Mouse (Mus musculus) left cerebral cortex, adult 11 months (tissue): ENCODE results near the gene Nrxn3.

Source experiments
- DNase-seq: peaks from one replicate; pipeline ENCODE4 v3.0.0; 2022; ENCODE audit warnings: low spot score

The Nrxn3 gene

DNA sequence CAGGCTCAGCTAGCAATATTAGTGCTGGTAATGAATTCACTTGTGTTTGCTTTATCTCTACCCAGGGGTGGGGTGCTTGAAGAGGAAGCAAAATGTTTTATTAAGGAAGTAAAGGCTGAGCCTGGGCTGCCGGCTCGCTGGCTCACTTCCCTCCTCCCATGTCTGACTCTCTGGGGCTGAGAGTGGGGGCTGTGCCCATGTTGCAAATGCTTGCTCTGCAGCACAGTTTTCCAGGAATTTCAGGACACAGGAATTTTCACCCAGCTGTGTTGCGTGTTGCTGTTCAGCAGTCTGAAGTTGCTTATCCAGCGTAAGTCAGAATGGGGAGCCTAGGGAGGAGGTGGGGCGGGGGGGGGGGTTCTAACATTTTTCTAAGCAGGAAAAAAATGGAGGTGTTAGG lies 89.5 kb downstream of the Nrxn3 start:
- DNase-seq, result no peak

DNA sequence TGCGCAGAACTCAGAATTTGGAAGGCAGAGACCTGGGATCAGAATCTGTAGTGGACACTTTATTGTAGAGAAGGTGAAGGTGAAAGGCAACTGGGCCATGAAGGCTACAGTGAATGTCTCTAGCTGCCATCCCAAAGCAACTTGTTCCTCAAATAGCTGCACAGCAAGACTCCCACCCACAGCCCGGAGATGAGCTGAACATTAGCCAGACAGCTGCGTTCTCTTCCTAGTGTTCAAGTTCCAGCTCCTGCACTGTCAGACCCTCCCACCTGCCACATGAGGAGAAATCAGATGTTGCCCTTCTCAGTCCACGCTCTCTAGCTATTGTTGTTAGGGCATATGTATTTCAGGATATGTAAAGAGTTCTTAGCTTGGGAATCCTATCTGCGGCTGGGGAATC lies 94.2 kb downstream of the Nrxn3 start:
- DNase-seq, result no peak

GRCm38 (mm10) chr12:88818622-88819334 lies 96.1 kb downstream of the Nrxn3 start:
- no peak for DNase-seq

DNA sequence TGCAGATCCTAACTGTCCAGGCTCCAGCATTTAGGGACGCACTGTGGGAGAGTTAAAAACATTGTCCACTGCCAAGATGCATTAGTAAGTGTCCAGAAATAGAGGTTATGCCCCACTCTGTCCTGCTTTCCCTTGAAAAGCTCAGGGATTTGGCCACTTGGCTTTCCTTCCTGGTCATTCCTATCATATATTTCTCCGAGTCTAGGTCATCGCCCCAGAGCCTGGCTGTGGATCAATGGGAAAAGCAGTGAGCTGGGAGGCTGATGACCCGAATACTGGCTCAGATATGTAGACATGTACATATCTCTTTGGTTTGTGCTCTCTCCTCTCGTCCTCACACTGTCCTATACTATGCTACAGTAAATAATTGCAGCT lies 96.6 kb downstream of the Nrxn3 start:
- no peak for DNase-seq

GRCm38 (mm10) chr12:88820131-88820530 lies 97.5 kb downstream of the Nrxn3 start:
- no peak for DNase-seq

- no peak for DNase-seq
Measured at GRCm38 (mm10) chr12:88830851-88831250, 108.2 kb downstream of the Nrxn3 start.

- DNase-seq, result no peak
Measured at GRCm38 (mm10) chr12:88835821-88836220, 113.1 kb downstream of the Nrxn3 start.

GRCm38 (mm10) chr12:88839724-88840123 lies 117.0 kb downstream of the Nrxn3 start:
- no peak for DNase-seq

GRCm38 (mm10) chr12:88841350-88841749 lies 118.7 kb downstream of the Nrxn3 start:
- DNase-seq, result no peak

DNA sequence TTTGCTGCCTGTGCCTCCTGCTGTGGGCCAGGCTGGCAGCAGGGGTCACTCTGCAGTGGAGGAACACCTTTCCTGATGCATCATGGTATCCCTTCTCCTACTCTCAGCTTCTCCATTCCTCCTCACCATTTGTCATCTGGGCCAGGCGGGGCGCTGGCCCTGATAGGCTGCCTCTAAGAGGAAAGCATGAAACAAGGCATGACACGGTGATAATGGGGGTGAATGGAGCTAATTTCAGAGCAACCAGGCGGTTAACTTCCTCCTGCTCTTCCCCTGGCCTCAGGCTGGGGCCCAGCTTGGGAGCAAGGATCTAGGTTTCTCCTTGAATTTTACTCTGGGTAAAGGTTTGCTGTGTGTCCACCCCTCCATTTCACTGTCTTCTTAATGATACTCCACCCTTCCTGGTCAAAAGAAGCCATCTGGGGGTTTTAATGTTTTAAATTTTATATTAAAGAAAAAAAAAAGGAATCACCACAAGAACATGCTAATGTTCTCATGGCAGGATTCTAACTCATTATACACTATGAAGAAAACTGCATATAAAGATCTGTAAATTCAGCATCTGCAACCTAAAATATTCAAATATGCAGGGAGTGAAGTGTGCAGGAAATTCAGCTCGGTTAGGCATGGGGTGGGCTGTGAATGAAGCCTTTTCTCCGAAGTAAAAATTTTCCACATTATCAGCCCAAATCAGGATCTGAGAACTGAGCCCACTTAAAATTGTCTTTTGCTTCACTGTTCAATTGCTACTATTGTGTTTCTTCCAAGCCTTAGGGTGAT lies 127.9 kb downstream of the Nrxn3 start:
- DNase-seq, result no peak

DNA sequence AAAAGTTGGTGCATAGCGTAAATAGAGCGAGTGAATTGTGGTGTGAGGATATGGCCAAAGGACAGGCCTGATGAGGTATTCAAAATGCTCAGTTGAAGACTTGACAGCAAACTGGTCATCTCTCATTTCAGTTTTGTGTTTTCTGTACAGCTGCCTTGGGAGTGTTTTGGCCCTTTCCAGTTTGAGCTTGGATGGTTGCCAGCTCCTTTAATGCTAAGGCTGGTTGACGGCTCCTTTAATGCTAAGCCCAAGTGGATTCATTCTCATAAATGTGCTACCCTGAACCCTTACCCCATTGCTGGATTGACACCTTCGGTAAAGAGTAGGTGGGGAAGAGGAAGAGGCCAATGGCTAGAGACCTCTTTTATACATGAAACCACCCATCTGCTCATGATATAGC lies 131.4 kb downstream of the Nrxn3 start:
- DNase-seq, result no peak

- no peak for DNase-seq
Measured at GRCm38 (mm10) chr12:88857701-88858100, 135.0 kb downstream of the Nrxn3 start.

GRCm38 (mm10) chr12:88859456-88860345 lies 137.0 kb downstream of the Nrxn3 start:
- no peak for DNase-seq

DNA sequence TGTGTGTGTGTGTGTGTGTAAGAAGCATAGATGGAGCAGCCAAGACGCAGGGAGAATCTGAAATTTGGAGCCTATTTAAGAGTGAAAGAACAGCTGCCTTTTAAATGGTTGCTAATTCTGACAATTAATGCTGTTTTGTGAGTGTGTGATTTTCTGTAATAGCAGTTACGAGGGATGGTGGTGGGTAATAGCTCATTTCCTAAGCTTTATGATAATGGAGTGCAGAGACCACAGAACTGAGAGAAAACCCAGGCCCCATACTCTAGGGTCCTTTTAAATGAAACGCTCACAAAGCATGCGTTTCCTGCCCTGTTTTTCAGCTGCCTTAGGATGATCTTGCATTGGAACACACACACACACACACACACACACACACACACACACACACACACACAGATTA lies 137.7 kb downstream of the Nrxn3 start:
- no peak for DNase-seq

- DNase-seq, result no peak
Measured at GRCm38 (mm10) chr12:88863069-88863468, 140.4 kb downstream of the Nrxn3 start.

GRCm38 (mm10) chr12:88868288-88868687 lies 145.6 kb downstream of the Nrxn3 start:
- DNase-seq, result no peak

GRCm38 (mm10) chr12:88897331-88897730 lies 174.7 kb downstream of the Nrxn3 start:
- DNase-seq, result no peak

DNA sequence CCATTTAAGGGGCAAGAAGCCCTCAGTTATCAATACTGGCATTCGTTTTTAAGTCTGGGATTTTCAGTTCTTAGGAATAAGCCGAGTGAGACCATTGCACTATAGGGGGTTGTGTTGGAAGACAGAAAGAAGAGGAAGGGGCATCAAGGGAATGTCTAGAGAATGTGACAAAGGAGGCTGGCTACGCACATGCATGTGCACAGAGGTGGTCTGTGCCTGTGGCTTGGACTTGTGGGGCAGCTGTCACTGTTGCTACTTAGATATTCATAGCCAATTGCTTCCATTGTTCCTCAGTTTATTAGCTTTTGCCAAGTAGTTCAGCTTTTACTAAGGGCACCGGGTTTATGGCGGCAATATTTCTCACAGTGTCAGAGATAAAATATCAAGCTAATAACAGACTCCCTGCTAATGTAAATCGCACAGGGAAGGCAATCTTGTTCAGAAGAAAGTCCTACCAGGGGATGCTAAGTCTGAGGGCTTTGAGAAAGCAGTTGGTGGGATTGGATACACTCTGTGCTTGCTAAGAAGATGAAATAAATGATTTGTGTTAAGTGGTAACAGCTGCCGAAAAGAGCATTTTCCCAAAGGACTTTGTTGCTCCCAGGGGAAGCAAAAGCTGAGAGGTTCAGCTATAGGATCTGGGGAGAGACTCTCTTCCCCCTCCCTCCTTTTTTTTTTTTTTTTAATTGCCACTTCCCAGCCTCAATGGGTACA lies 177.5 kb downstream of the Nrxn3 start:
- DNase-seq, result no peak

- DNase-seq, result no peak
Measured at GRCm38 (mm10) chr12:88900728-88901080, 178.0 kb downstream of the Nrxn3 start.

GRCm38 (mm10) chr12:88910761-88911160 lies 188.1 kb downstream of the Nrxn3 start:
- DNase-seq, result no peak

DNA sequence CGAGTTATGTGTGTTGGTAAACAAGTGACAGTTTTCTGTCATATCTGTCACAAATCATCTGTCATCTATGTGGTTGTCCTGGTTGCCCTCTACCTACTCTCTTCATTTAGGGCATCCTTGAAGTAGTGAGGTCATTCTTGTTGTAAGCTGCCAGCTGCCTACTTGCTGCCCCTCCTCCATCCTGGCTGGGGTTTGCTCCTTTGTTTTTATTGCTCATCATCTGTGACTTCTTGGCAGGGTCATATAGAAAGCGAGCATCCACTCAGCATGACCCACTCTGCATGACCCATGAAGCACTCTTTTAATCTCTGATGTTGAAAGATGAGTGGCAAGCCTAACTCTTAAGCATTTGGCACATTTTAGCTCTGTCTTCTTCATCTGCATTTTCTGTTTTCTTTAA lies 194.1 kb downstream of the Nrxn3 start:
- no peak for DNase-seq

DNA sequence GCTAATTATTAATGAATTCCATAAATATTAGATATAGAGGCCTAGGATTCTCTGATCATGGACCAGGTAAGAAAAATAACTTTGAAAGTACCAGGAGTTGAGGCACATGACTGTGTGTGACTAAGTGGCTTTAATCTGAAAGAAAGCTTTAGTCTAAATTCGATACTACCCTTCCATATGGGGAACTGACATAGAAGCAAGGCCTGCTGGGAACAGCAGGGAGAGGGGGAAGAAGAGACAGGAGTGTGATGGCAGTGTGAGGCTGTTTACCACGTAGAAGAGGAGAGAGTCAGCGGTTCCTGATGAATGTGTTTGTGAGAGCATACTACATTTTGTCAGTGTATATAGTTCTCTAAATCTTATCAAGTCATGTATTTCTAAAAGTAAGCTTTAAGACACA lies 202.2 kb downstream of the Nrxn3 start:
- no peak for DNase-seq
